Mouse (Mus musculus): Measurements from ENCODE around the gene Akap9. TPM values are rescaled to one million over a fixed set of nuclear protein-coding genes. Genes with fewer than 3 reads are reported as not detected.
"Not testable (repeated sequence)": the region's sequence is repeated elsewhere in the genome, so short reads cannot be mapped to it uniquely, and the experiment has no call there.

Akap9 gene
- polyA plus RNA-seq, 1 experiment from 2014 or later = 185 TPM

DNA sequence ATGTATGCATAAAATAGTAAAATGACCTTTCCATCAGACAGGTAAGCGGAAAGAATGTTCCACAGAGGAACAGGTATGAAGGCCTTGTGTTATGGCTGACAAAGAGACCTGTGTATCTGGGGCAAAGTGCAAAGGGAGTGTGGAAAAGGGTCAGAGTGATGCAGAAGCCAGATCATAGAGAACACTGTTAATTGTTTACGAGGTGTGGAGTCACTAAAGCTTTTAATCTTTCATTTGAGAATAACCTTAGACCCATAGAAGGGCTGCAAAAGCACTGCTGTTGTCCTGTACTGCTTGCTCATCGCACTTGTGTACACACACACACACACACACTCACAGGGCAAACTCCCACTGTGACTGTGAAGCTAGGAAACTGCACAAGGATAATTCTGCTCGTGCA lies 91.5 kb downstream of the Akap9 start:
- H3K36me3 ChIP-seq = peaks cover 59% of the 10 kb centered on the region
- 86% methylated on average over 4 of the region's 4 CpGs for WGBS

DNA sequence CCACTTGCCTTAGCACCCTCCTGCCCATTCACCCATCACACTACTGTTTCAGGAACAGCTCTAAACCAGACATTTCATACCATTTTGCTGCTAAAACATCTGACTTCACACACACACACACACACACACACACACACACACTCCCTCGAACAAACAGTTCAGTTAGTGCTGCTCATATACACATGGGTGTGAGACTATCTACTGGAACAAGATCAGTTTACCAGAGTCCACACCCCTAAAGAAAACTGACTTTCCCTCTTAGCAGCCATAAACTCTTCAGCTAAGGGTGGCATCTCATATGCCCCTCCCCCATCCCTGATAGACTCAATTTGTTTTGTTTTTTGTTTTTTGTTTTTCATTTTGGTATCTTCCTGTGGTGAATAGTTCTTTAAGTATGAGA lies 92.2 kb downstream of the Akap9 start:
- Histone ChIP-seq H3K4me1 (replicated peaks) (peaks cover 14% of the 10 kb centered on the region), H3K9me3 (no peaks in the 10 kb centered on the region), H3K27ac (no peak overlapping the region), H3K9ac (replicated peaks) (no peak overlapping the region), H3K27me3 (no peaks in the 10 kb centered on the region), H3K4me3 (replicated peaks) (no peak overlapping the region), H3K36me3 (peaks cover 54% of the 10 kb centered on the region), H3K4me2 (no peak overlapping the region)
- WGBS = 87% methylated on average over 1 of the region's 1 CpGs
- no peak for ATAC-seq (ENCODE audit: insufficient number of reproducible peaks, insufficient read depth, low FRiP score, low TSS enrichment, low read depth)

More for the DNA sequence above, 91.5 kb downstream of the Akap9 start:
- Histone ChIP-seq H3K4me1 (replicated peaks) (peaks cover 11% of the 10 kb centered on the region), H3K4me3 (replicated peaks) (no peak overlapping the region), H3K27me3 (no peaks in the 10 kb centered on the region), H3K9me3 (no peaks in the 10 kb centered on the region), H3K27ac (no peak overlapping the region), H3K9ac (replicated peaks) (no peak overlapping the region), H3K4me2 (no peak overlapping the region)
- ATAC-seq (ENCODE audit: insufficient number of reproducible peaks, insufficient read depth, low FRiP score, low TSS enrichment, low read depth) = no peak

DNA sequence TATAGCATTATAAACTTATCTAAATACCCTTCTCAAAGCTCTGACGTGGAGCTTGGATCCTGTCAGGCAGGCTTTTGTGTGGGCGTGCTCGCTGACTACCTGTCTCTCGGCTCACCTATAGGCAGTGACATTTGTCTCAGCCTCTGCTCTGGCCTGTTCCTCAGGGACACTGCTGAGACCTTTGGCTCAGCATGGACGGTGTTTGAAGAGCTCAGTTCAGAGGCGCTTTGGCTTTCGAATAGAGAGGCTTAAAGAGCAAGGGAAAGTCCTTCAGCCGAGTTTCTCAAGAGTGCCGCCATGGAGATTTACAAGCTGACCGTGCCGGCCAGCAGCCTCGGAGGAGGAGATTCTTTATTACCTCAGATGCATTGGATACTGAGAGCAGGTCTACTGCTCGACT lies 95.3 kb downstream of the Akap9 start:
- 30% methylated on average over 13 of the region's 13 CpGs for WGBS
- Histone ChIP-seq H3K9me3 (no peaks in the 10 kb centered on the region), H3K9ac (replicated peaks) (no peak overlapping the region), H3K36me3 (peaks cover 34% of the 10 kb centered on the region), H3K27me3 (no peaks in the 10 kb centered on the region), H3K4me1 (replicated peaks) (peaks cover 14% of the 10 kb centered on the region), H3K4me3 (replicated peaks) (no peak overlapping the region), H3K4me2 (peak overlapping the region; percentile 15; the same call in 1 of the 2 replicates), H3K27ac (no peak overlapping the region)
- ATAC-seq (ENCODE audit: insufficient number of reproducible peaks, insufficient read depth, low FRiP score, low TSS enrichment, low read depth) = no peak

DNA sequence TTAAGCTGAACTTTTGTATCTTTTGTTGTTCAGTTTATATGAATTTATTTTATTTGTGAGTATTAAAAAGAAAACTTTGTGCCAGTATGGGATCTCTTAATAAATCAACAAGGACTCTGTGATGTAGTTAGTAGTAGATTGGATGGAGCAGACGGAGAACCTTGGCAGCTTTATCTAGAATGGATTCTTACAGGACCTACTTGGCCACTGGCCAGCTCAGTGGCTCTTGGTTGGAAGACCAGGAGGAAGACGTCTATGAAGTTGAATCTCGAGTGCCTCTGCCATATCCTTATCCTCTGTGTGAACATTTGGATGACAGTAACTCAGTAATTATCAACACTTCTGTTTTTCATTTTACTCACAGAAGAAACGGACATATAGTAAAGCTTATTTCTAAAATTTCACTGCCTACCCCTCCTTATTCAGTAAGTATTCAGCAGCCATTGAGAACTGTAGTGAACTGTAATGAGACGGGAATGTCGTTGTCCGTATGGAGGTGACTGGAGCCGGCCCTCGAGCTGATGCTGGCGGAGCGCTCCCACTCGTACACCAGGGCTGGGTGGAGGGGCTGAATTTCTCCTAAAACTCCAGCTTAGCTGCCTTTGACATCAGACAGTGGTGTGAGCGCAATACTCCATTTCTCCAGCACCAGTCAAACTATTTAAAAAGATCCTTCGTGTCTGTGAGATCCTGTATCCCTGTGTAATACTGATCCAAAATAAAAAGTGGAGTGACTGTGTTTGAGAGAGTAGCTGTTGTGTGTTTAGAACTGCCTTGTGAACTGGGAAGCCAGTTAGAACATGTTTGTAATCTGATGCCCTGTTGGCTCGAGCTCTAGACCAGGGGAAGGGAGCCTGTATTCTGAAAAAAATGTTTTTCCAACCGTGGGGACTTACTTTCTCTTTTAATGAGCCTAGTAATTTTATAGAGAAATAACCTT lies 96.2 kb downstream of the Akap9 start:
- peaks cover 37% of the 10 kb centered on the region for H3K36me3 ChIP-seq
- no peaks in the 10 kb centered on the region for H3K27me3 ChIP-seq
- 49% methylated on average over 16 of the region's 16 CpGs for WGBS
- H3K27ac ChIP-seq = peak overlapping the region; percentile 87
- H3K4me2 ChIP-seq = peak overlapping the region; percentile 42
- 0 out of 2 replicates have a peak overlapping the region, but pooled peaks have one; percentile 1 for H3K4me3 ChIP-seq (replicated peaks)
- ATAC-seq (ENCODE audit: insufficient number of reproducible peaks, insufficient read depth, low FRiP score, low TSS enrichment, low read depth) = peak; percentile 88
- peaks cover 14% of the 10 kb centered on the region for H3K4me1 ChIP-seq (replicated peaks)
- H3K9me3 ChIP-seq = no peaks in the 10 kb centered on the region
- H3K9ac ChIP-seq (replicated peaks) = no peak overlapping the region; the same call in 1 of the 2 replicates

DNA sequence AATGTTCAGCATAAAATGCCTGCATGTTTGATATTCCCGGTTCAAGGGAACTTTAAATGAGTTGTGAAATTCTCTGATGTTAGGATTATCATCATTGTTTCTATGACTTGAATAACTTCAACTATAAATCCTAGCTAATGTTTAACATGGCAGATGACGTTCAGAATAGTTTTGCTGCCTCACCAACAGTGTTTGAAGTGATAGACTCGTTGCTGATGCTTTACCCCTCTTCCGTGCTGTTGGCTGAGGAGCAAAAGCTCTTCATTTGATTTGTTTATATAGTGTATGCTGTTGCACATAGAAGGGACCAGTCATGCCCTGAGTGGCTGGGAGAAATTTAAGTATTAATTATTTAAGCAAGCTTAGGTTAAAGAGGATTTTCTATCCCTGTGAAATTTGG lies 96.9 kb downstream of the Akap9 start:
- Histone ChIP-seq H3K9ac (replicated peaks) (no peak overlapping the region), H3K4me1 (replicated peaks) (peaks cover 14% of the 10 kb centered on the region), H3K27me3 (no peaks in the 10 kb centered on the region), H3K4me2 (peak overlapping the region; percentile 42; the same call in 1 of the 2 replicates), H3K27ac (no peak overlapping the region), H3K4me3 (replicated peaks) (no peak overlapping the region), H3K36me3 (peaks cover 34% of the 10 kb centered on the region), H3K9me3 (no peaks in the 10 kb centered on the region)
- WGBS = 52% methylated on average over 4 of the region's 4 CpGs
- no peak for ATAC-seq (ENCODE audit: insufficient number of reproducible peaks, insufficient read depth, low FRiP score, low TSS enrichment, low read depth)

DNA sequence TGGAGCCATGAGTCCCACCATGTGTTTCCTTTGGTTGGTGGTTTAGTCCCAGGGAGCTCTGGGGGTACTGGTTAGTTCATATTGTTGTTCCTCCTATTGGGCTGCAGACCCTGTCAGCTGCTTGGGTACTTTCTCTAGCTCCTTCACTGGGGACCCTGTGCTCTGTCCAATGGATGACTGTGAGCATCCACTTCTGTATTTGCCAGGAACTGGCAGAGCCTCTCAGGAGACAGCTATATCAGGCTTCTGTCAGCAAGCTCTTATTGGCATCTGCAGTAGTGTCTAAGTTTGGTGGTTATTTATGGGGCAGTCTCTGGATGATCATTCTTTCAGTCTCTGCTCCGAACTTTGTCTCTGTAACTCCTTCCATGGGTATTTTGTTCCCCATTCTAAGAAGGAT lies 98.5 kb downstream of the Akap9 start:
- H3K27me3 ChIP-seq; ATAC-seq (ENCODE audit: insufficient number of reproducible peaks, insufficient read depth, low FRiP score, low TSS enrichment, low read depth); H3K4me3 ChIP-seq (replicated peaks); H3K9ac ChIP-seq (replicated peaks); H3K27ac ChIP-seq; H3K9me3 ChIP-seq; H3K4me2 ChIP-seq: not testable (repeated sequence)
- Histone ChIP-seq H3K36me3 (peaks cover 31% of the 10 kb centered on the region), H3K4me1 (replicated peaks) (peaks cover 14% of the 10 kb centered on the region)
- WGBS = 96% methylated on average over 1 of the region's 1 CpGs

DNA sequence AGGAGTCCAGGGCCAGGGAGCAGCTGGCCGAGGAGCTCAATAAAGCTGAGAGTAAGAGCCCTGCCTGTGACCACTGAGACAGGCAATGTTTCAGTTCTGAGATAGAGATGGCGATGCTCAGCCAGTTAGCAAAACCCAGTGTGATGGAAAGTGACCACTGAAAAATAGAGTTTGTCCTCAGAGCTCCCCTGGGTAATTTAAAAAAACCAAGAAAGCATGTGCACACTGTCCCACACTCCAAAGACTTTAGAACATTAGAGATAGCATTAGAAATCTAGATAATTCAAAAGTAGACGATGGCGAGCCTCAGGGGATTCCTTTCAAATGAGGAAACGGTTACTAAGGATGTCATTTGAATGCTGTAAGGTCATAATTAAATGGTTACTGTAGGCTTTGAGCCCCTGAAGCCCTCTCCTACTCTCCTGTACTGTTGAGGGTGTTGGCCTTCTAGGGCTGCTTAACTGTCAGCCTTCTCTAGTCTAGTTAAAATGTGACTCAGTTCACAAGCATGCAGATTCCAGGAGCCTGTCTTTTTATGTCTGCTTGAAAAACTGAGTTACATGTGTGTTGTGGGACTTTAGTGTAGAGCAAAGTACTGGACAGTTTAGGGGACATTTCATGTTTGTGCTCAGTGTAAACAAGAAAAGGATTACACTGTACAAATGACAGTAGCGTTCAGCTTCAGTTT lies 100.8 kb downstream of the Akap9 start:
- Histone ChIP-seq H3K36me3 (peaks cover 34% of the 10 kb centered on the region), H3K9me3 (no peaks in the 10 kb centered on the region), H3K27me3 (no peaks in the 10 kb centered on the region), H3K4me3 (replicated peaks) (no peak overlapping the region), H3K4me2 (no peak overlapping the region), H3K9ac (replicated peaks) (no peak overlapping the region), H3K4me1 (replicated peaks) (peaks cover 10% of the 10 kb centered on the region), H3K27ac (no peak overlapping the region)
- WGBS = 89% methylated on average over 6 of the region's 6 CpGs
- ATAC-seq (ENCODE audit: insufficient number of reproducible peaks, insufficient read depth, low FRiP score, low TSS enrichment, low read depth) = no peak

DNA sequence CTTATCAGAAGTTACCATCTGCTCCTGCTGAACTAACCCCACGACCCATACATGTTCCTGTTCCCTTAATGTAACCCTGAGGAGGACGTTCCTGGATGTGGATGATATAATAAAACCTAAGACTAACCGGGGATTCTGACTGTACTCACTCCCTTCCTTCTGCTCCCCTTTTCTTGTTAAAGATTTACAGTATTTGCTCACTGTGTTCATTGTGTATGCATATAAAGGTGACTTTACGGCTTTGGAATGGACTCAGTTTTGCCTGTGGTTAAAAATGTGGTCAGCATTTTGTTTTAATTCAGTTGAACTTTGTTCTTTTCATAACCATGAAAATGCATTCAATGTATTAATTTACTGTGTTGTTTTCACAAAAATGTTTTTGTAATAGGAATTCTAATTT lies 104.0 kb downstream of the Akap9 start:
- H3K9ac ChIP-seq (replicated peaks) = no peak overlapping the region
- H3K4me1 ChIP-seq (replicated peaks) = no peaks in the 10 kb centered on the region
- H3K36me3 ChIP-seq = peaks cover 56% of the 10 kb centered on the region
- ATAC-seq (ENCODE audit: insufficient number of reproducible peaks, insufficient read depth, low FRiP score, low TSS enrichment, low read depth) = no peak
- no peak overlapping the region for H3K4me2 ChIP-seq
- no peak overlapping the region for H3K27ac ChIP-seq
- H3K27me3 ChIP-seq = no peaks in the 10 kb centered on the region
- no peaks in the 10 kb centered on the region for H3K9me3 ChIP-seq
- no peak overlapping the region for H3K4me3 ChIP-seq (replicated peaks)
- WGBS = 70% methylated on average over 4 of the region's 4 CpGs

DNA sequence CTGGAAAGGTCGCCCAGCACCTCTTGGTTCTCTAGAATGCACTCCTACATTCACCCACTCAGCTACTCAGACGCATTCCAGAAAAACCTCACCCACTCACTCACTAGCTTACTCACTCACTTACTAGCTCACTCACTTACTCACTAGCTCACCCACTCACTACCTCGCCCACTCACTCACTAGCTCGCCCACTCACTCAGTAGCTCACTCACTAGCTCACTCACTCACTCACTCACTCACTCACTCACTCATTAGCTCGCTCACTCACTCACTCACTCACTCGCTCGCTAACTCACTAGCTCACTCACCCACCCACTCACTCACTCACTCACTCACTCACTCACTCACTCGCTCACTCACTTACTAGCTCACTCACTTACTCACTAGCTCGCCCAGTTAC lies 108.8 kb downstream of the Akap9 start:
- Histone ChIP-seq H3K27ac (no peak overlapping the region), H3K9ac (replicated peaks) (no peak overlapping the region), H3K36me3 (peaks cover 63% of the 10 kb centered on the region), H3K27me3 (no peaks in the 10 kb centered on the region), H3K4me1 (replicated peaks) (no peaks in the 10 kb centered on the region), H3K4me2 (no peak overlapping the region), H3K9me3 (no peaks in the 10 kb centered on the region), H3K4me3 (replicated peaks) (no peak overlapping the region)
- WGBS = 93% methylated on average over 9 of the region's 9 CpGs
- ATAC-seq (ENCODE audit: insufficient number of reproducible peaks, insufficient read depth, low FRiP score, low TSS enrichment, low read depth) = no peak

DNA sequence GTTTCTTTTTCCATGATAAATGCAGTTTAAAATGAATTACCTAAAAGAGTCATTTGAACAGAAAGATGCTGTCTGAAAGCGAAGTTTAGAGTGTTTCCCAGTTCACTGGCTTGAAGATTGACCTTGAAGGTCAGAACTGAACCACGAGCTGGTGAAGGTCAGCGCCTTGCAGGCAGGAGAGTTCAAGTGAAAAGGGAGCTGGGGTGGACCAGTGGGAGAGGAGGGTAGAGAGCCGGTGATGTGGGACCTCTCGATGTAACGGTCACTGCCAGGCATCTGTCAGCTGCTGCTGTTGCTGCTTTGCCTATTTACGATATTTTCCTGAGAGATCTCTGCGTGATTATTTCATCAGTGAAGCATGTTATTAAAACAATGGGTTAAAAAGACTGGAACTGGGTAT lies 111.5 kb downstream of the Akap9 start:
- Histone ChIP-seq H3K9ac (replicated peaks) (no peak overlapping the region), H3K27ac (no peak overlapping the region), H3K4me3 (replicated peaks) (no peak overlapping the region), H3K9me3 (no peaks in the 10 kb centered on the region), H3K36me3 (peaks cover 80% of the 10 kb centered on the region), H3K4me1 (replicated peaks) (no peaks in the 10 kb centered on the region), H3K4me2 (no peak overlapping the region), H3K27me3 (no peaks in the 10 kb centered on the region)
- WGBS = 92% methylated on average over 8 of the region's 8 CpGs
- no peak for ATAC-seq (ENCODE audit: insufficient number of reproducible peaks, insufficient read depth, low FRiP score, low TSS enrichment, low read depth)

DNA sequence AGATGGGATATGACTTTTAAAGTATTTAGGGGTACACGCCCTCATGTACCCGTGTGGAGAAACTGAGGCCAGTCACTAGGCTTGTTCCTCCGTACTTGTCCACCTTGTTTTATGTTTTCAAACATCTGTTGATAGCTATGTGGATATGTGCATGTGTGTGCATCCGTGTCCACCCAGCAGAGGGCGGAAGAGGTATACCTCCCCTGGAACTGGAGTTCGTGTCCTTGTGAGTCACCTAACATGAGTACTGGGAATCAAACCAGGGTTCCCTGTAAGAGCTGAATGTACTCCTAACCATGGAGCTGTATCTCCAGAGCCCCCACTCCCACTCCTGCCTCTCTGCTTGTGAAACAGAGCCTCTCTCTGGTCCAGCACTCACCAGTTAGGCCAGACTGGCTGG lies 112.5 kb downstream of the Akap9 start:
- H3K4me3 ChIP-seq (replicated peaks) = no peak overlapping the region
- peaks cover 78% of the 10 kb centered on the region for H3K36me3 ChIP-seq
- H3K27me3 ChIP-seq = no peaks in the 10 kb centered on the region
- H3K27ac ChIP-seq = no peak overlapping the region
- no peaks in the 10 kb centered on the region for H3K9me3 ChIP-seq
- H3K9ac ChIP-seq (replicated peaks) = no peak overlapping the region
- no peaks in the 10 kb centered on the region for H3K4me1 ChIP-seq (replicated peaks)
- WGBS = 93% methylated on average over 6 of the region's 6 CpGs
- ATAC-seq (ENCODE audit: insufficient number of reproducible peaks, insufficient read depth, low FRiP score, low TSS enrichment, low read depth) = no peak
- no peak overlapping the region for H3K4me2 ChIP-seq

Data from limb, embryonic 12.5 days (tissue).